Mouse (Mus musculus) forebrain, embryonic 11.5 days (tissue): ENCODE data around the gene Pla2g4a. TPM values are rescaled to one million over a fixed set of nuclear protein-coding genes. Genes with fewer than 3 reads are reported as not detected.

Source experiments
- ATAC-seq: fragments of 200-750 bp; cut with Nextera tagmentation; replicated peaks from 2 replicates; pipeline ENCODE4 v1.8.0; 2017; ENCODE audit warnings: moderate TSS enrichment; ENCODE audit not compliant: low FRiP score
- DNase-seq: peaks from one replicate; pipeline ENCODE4 v3.0.0-alpha.2; 2017; ENCODE audit warnings: low spot score
- H3K27ac ChIP-seq: fragments of 300-500 bp; sonication (generic); 2 replicates; pipeline ENCODE4 v1.5.1; 2014; ENCODE audit warnings: low read depth, low read length
- H3K27me3 ChIP-seq: fragments of 300-500 bp; sonication (generic); 2 replicates; pipeline ENCODE4 v1.6.1; 2014; ENCODE audit warnings: mild to moderate bottlenecking, low read length, mixed read lengths; ENCODE audit not compliant: control insufficient read depth, insufficient read depth
- H3K36me3 ChIP-seq: fragments of 300-500 bp; sonication (generic); 2 replicates; pipeline ENCODE4 v1.6.1; 2014; ENCODE audit warnings: mild to moderate bottlenecking, low read length, moderate library complexity, mixed read lengths; ENCODE audit not compliant: control insufficient read depth, insufficient read depth
- H3K4me1 ChIP-seq: fragments of 300-500 bp; sonication (generic); replicated peaks from 2 replicates; pipeline ENCODE4 v1.6.1; 2014; ENCODE audit warnings: low read length, mixed read lengths; ENCODE audit not compliant: control insufficient read depth, insufficient read depth
- H3K4me2 ChIP-seq: fragments of 300-500 bp; sonication (generic); 2 replicates; pipeline ENCODE4 v1.6.1; 2014; ENCODE audit warnings: low read depth, mild to moderate bottlenecking, low read length, moderate library complexity, mixed read lengths; ENCODE audit not compliant: severe bottlenecking
- H3K4me3 ChIP-seq: fragments of 300-500 bp; sonication (generic); 2 replicates; pipeline ENCODE4 v1.5.1; 2014; ENCODE audit warnings: low read depth, low read length
- H3K9ac ChIP-seq: fragments of 300-500 bp; sonication (generic); 2 replicates; pipeline ENCODE4 v1.6.1; 2014; ENCODE audit warnings: low read length
- H3K9me3 ChIP-seq: fragments of 300-500 bp; sonication (generic); 2 replicates; pipeline ENCODE4 v1.6.1; 2016; ENCODE audit warnings: low read length, mixed read lengths; ENCODE audit not compliant: control insufficient read depth
- WGBS: fragments of 180-500 bp; shearing (Covaris S2); extraction: QIAGEN DNeasy Blood & Tissue Kit; methylation state at CpG from one replicate; pipeline ENCODE4 v1.1.7; 2014; 5-methylcytosine and 5-hydroxymethylcytosine counted together
- polyA plus RNA-seq: library from polyadenylated mRNA; unstranded; fragments of >200 nt; fragmentation: Nextera tagmentation; extraction: Ambion mirVana; gene quantifications from 2 replicates; pipeline ENCODE4 v1.2.1, GENCODE M21; 2014

The Pla2g4a gene
- polyA plus RNA-seq, 1 experiment from 2014 or later = 3.4 TPM

DNA sequence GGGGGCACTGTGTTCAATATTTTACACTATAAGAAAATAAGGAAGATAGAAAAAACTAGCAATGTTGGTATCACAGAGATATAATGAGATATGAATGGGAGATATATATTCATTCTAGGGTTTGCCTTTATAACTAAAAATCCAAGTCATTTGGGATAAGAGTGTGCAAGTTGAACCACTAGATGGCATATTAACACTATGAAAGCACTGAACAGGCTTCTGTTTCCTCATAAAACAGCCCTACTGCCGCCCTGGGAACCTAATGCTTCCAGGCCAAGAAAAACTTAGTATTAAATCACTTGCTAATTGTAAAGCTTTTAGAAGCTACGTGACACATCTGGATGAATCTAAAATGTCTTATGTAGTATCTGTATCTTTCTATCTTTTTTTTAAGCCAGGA is 128.1 kb downstream of the Pla2g4a start:
- no peaks in the 10 kb centered on the region for H3K9me3 ChIP-seq
- H3K4me2 ChIP-seq = no peak overlapping the region
- H3K36me3 ChIP-seq = no peaks in the 10 kb centered on the region
- H3K27ac ChIP-seq = no peak overlapping the region
- no peaks in the 10 kb centered on the region for H3K4me1 ChIP-seq
- no peak overlapping the region for H3K9ac ChIP-seq
- 36% methylated on average over 2 of the region's 2 CpGs for WGBS
- no peak overlapping the region for H3K4me3 ChIP-seq
- ATAC-seq (peak; percentile 81), DNase-seq (no peak)
- no peaks in the 10 kb centered on the region for H3K27me3 ChIP-seq

DNA sequence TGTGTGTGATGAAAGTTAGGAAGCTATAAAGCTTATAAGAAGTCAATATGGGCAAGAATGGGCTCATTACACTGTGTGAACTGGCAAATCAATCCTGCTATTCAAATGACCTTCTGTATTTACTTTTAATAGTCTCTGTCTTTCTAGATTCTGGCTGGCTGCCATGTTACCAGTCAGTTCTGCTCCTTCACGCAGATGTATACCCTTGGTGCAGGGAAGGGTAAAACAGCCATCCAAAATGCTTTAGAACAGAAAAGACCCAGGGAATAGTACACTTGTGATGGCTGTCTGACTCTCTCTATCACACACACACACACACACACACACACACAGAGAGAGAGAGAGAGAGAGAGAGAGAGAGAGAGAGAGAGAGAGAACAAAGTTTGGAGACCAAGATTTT is 128.6 kb downstream of the Pla2g4a start:
- 79% methylated on average over 1 of the region's 1 CpGs for WGBS
- no peak overlapping the region for H3K4me2 ChIP-seq

DNA sequence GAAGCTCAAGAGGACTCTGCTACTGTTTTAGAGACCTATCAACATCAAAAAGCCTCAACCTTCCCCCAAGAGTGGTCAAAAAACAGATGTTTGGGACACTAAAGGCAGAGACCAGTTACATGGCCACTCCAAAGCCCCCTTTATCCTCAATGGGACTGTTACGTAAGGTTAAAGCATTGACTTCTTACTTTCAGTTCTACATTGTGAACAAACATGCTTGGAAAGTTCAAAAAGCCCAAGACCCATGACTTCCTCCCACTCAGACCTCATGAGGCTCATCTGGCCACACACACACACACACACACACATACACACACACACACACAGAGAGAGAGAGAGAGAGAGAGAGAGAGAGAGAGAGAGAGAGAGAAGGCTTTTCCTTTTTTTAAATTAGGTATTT is 130.0 kb downstream of the Pla2g4a start:
- DNase-seq = no peak
- Histone ChIP-seq H3K36me3 (no peaks in the 10 kb centered on the region), H3K4me3 (no peak overlapping the region), H3K4me2 (no peak overlapping the region), H3K27me3 (no peaks in the 10 kb centered on the region), H3K9ac (no peak overlapping the region), H3K9me3 (no peaks in the 10 kb centered on the region), H3K27ac (no peak overlapping the region), H3K4me1 (no peaks in the 10 kb centered on the region)
- 95% methylated on average over 1 of the region's 1 CpGs for WGBS
- no peak for ATAC-seq

More for the DNA sequence above, 128.6 kb downstream of the Pla2g4a start:
- H3K9me3 ChIP-seq = no peaks in the 10 kb centered on the region
- no peaks in the 10 kb centered on the region for H3K4me1 ChIP-seq
- DNase-seq (no peak), ATAC-seq (no peak)
- no peak overlapping the region for H3K9ac ChIP-seq
- H3K27me3 ChIP-seq = no peaks in the 10 kb centered on the region
- no peak overlapping the region for H3K4me3 ChIP-seq
- H3K36me3 ChIP-seq = no peaks in the 10 kb centered on the region
- no peak overlapping the region for H3K27ac ChIP-seq

DNA sequence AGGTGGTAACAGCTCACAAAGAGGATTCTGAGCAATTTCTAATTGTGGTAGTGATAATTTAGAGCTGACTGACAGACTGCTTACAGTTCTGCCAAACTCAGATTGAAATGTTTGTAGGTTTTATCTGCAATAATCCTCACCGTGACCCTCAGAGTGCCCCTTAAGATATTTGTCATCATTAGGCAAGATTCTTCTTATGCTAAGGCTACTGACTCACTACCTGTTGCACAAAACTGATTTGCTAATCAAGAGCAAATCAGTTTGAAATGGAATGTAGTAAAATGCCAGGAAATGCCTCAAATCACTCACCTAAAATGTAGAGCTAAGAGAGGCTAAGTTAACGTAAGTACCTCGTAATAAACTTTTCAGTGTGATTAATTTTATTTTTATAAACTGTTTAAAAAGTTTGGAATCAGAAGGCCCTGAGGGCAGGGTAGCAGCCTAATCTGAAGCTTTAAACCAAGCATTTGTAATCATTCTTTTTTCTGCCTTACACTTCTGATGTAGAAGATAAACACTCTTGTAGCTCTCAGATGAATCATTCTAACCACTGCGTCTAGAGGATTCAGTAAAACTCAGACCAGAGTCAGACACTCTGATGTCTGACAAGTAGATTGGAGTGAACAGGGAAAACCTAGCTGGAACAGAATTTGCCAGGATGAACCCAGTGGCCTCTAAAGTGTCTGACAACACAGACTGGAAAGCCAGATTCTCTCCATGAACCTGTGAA is 147.3 kb downstream of the Pla2g4a start:
- H3K27me3 ChIP-seq = no peaks in the 10 kb centered on the region
- H3K27ac ChIP-seq = no peak overlapping the region
- no peaks in the 10 kb centered on the region for H3K4me1 ChIP-seq
- WGBS = 92% methylated on average over 4 of the region's 4 CpGs
- no peaks in the 10 kb centered on the region for H3K36me3 ChIP-seq
- no peak overlapping the region for H3K4me3 ChIP-seq
- no peak overlapping the region for H3K4me2 ChIP-seq
- DNase-seq = no peak
- ATAC-seq = no peak
- H3K9me3 ChIP-seq = no peaks in the 10 kb centered on the region
- H3K9ac ChIP-seq = no peak overlapping the region

DNA sequence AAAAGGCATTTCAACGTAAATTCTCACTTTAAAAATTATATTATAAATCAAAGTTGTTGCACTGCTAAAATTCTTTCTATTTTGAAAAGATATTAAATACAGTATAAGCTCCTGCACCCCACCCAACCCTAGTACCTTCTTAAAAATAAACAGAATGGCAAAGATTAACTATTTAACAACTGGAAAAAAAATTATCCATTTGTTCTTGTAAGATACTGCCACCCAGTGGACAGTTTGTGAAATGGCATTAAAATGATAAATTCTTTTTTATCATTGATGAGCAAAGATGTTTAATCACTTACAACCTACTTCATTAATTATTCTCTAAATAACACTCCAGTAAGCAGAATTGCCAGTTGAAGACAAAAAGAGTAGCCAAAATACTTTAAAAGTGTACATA is 151.6 kb downstream of the Pla2g4a start:
- H3K4me3 ChIP-seq = no peak overlapping the region
- H3K4me1 ChIP-seq = no peaks in the 10 kb centered on the region
- WGBS = 83% methylated on average over 1 of the region's 1 CpGs
- no peaks in the 10 kb centered on the region for H3K36me3 ChIP-seq
- H3K9ac ChIP-seq = no peak overlapping the region
- no peak overlapping the region for H3K27ac ChIP-seq
- H3K9me3 ChIP-seq = no peaks in the 10 kb centered on the region
- ATAC-seq (no peak), DNase-seq (no peak)
- H3K4me2 ChIP-seq = no peak overlapping the region
- H3K27me3 ChIP-seq = no peaks in the 10 kb centered on the region

Other genes with a start within 250 kb of the Pla2g4a start
- gene Ptgs2, start 138.7 kb upstream of the Pla2g4a start, polyA plus RNA-seq = 0.07 and 0.31 TPM in 2 replicates